Comparison of ENCODE assay signal across 8 mouse cellular contexts in genomic region chr6:113047016-113047746, GRCm38 (mm10). TPM values are rescaled to one million over a fixed set of nuclear protein-coding genes. Genes with fewer than 3 reads are reported as not detected.
A peak's percentile ranks its signal among the peaks of the same experiment; 100 is the strongest.
DNase-seq lines count a peak whose midpoint lies in the region; ATAC-seq and TF ChIP-seq lines count a peak whose summit lies in the region.

No protein-coding gene starts in this region.

- peak; percentile 29 to 71; a peak in 2 of 4 replicates for TF ChIP-seq POLR2A in MEL (IDR thresholded peaks at IDR 0.05; ENCODE audit: control insufficient read depth in 1 of 2, insufficient read depth in 1 of 2, low read depth in 1 of 2, low read length in 2 of 2, poor library complexity in 1 of 2)

- no peak for TF ChIP-seq CTCF in MEL (IDR thresholded peaks at IDR 0.05 in 2 of 3, conservative IDR thresholded peaks at IDR 0.05 in 1 of 3; ENCODE audit: control insufficient read depth in 1 of 3, insufficient read depth in 1 of 3, low read depth in 2 of 3, low read length in 3 of 3, poor library complexity in 1 of 3, severe bottlenecking in 1 of 3)

- peaks cover 6 to 14% of the 10 kb centered on the region in 2 experiments for H3K4me1 ChIP-seq in heart, embryonic 14.5 days (ENCODE audit: control insufficient read depth in 2 of 2, insufficient read depth in 2 of 2, low read length in 2 of 2)
- peaks cover 16 to 31% of the 10 kb centered on the region in 2 experiments for H3K4me1 ChIP-seq in MEL (ENCODE audit: control insufficient read depth in 1 of 2, insufficient read depth in 2 of 2, low read length in 2 of 2)
- H3K4me1 ChIP-seq in heart, embryonic 16.5 days (ENCODE audit: control insufficient read depth, insufficient read depth, low read length), result peaks cover 14% of the 10 kb centered on the region

- 56% methylated on average over 15 of the region's 15 CpGs for WGBS in heart, embryonic 14.5 days
- 45% methylated on average over 15 of the region's 15 CpGs for WGBS in heart, embryonic 16.5 days
- 15% methylated on average over 15 of the region's 15 CpGs for WGBS in macrophage (ENCODE audit: missing documents)

- peak overlapping the region; percentile 76 to 77; a peak in 3 of 4 replicates for H3K4me3 ChIP-seq in heart, embryonic 14.5 days (ENCODE audit: control insufficient read depth in 1 of 2, insufficient read depth in 1 of 2, low read depth in 1 of 2, low read length in 2 of 2)
- H3K4me3 ChIP-seq in MEL (ENCODE audit: control insufficient read depth in 1 of 2, insufficient read depth in 1 of 2, low read depth in 2 of 2, low read length in 2 of 2) (peak overlapping the region; percentile 73 to 77), macrophage (ENCODE audit: inconsistent target) (peak overlapping the region; percentile 93)
- H3K4me3 ChIP-seq in heart, embryonic 16.5 days (ENCODE audit: low read length), result peak overlapping the region; percentile 84

- no peaks in the 10 kb centered on the region for H3K9me3 ChIP-seq in heart, embryonic 14.5 days (ENCODE audit: control insufficient read depth, low read length)
- no peaks in the 10 kb centered on the region for H3K9me3 ChIP-seq in MEL (replicated peaks; ENCODE audit: insufficient read depth, low read length)
- no peaks in the 10 kb centered on the region for H3K9me3 ChIP-seq in heart, embryonic 16.5 days (replicated peaks; ENCODE audit: control insufficient read depth, low read length)

- TF ChIP-seq EP300 in MEL (IDR thresholded peaks at IDR 0.05; ENCODE audit: low read depth in 1 of 2, low read length in 2 of 2), result no peak

- peaks cover 32% of the 10 kb centered on the region for H3K36me3 ChIP-seq in heart, embryonic 14.5 days (ENCODE audit: control insufficient read depth, insufficient read depth, low read length)
- H3K36me3 ChIP-seq in MEL (ENCODE audit: control insufficient read depth in 1 of 2, insufficient read depth in 2 of 2, low read length in 2 of 2) (peaks cover 20 to 53% of the 10 kb centered on the region in 2 experiments), macrophage (ENCODE audit: inconsistent target) (peaks cover 23% of the 10 kb centered on the region; the same call in 1 of the 2 replicates)
- H3K36me3 ChIP-seq in heart, embryonic 16.5 days (ENCODE audit: control insufficient read depth, insufficient read depth), result peaks cover 19% of the 10 kb centered on the region

- H3K9ac ChIP-seq in heart, embryonic 14.5 days (ENCODE audit: low read length), result peak overlapping the region; percentile 87
- peak overlapping the region; percentile 85 for H3K9ac ChIP-seq in MEL (ENCODE audit: control insufficient read depth, low read depth, low read length, poor library complexity, severe bottlenecking)
- peak overlapping the region; percentile 88 for H3K9ac ChIP-seq in heart, embryonic 16.5 days (ENCODE audit: low read length)

- no peak for DNase-seq in heart, adult 8-10 months (ENCODE audit: low spot score)
- peak; percentile 73 for DNase-seq in MEL (ENCODE audit: low read depth, low spot score)
- no peak for DNase-seq in urinary bladder, adult 2 months (ENCODE audit: low spot score)
- no peak for DNase-seq in cerebellum, postnatal 36 days
- DNase-seq in urinary bladder, postnatal 14 days (ENCODE audit: low spot score), result no peak

- no peak for ATAC-seq in heart, embryonic 14.5 days (ENCODE audit: insufficient number of reproducible peaks, insufficient read depth, low FRiP score, low read depth)
- no peak for ATAC-seq in heart, embryonic 16.5 days (replicated peaks; ENCODE audit: extremely low read depth, insufficient read depth, low FRiP score)

- no peak for TF ChIP-seq RAD21 in MEL (IDR thresholded peaks at IDR 0.05; ENCODE audit: low read depth, low read length)

- H3K79me2 ChIP-seq in MEL (ENCODE audit: control insufficient read depth, insufficient read depth, low read length, poor library complexity) (peaks cover 40% of the 10 kb centered on the region), macrophage (ENCODE audit: inconsistent target) (peaks cover 18% of the 10 kb centered on the region)

- no peaks in the 10 kb centered on the region for H3K27me3 ChIP-seq in heart, embryonic 14.5 days (ENCODE audit: control insufficient read depth, insufficient read depth, low read length)
- no peaks in the 10 kb centered on the region for H3K27me3 ChIP-seq in MEL (ENCODE audit: control insufficient read depth in 1 of 2, insufficient read depth in 2 of 2, low read length in 2 of 2)
- no peaks in the 10 kb centered on the region for H3K27me3 ChIP-seq in heart, embryonic 16.5 days (ENCODE audit: control insufficient read depth, insufficient read depth, low read length)

- peak overlapping the region; percentile 29 to 95; a peak in 3 of 4 replicates for H3K27ac ChIP-seq in heart, embryonic 14.5 days (replicated peaks in 1 of 2; ENCODE audit: control insufficient read depth in 1 of 2, insufficient read depth in 1 of 2, low read depth in 2 of 2, low read length in 2 of 2)
- H3K27ac ChIP-seq in MEL (ENCODE audit: control insufficient read depth, low read depth, low read length) (peak overlapping the region; percentile 97), macrophage (peak overlapping the region; percentile 91)
- peak overlapping the region; percentile 50 for H3K27ac ChIP-seq in heart, embryonic 16.5 days (ENCODE audit: low read length)

- peak overlapping the region; percentile 94 for H3K4me2 ChIP-seq in heart, embryonic 14.5 days (ENCODE audit: low read length)
- H3K4me2 ChIP-seq in heart, embryonic 16.5 days (ENCODE audit: low read depth, low read length), result peak overlapping the region; percentile 72

TF ChIP-seq in MEL, 35 proteins besides CTCF, POLR2A, EP300 and RAD21:
- TF ChIP-seq ETS1 (IDR thresholded peaks at IDR 0.05; ENCODE audit: low read depth, low read length), result peak; percentile 12; the same call in 1 of the 2 replicates
- no peak for TF ChIP-seq TAL1 (IDR thresholded peaks at IDR 0.05; ENCODE audit: low read length)
- 0 out of 2 replicates have a peak, but pooled peaks have one; percentile 4 for TF ChIP-seq MYC (IDR thresholded peaks at IDR 0.05; ENCODE audit: low read depth, low read length)
- TF ChIP-seq TCF12 (IDR thresholded peaks at IDR 0.05; ENCODE audit: low read depth, low read length), result peak; percentile 13; the same call in 1 of the 2 replicates
- peak; percentile 20; the same call in 1 of the 2 replicates for TF ChIP-seq POLR2AphosphoS2 (IDR thresholded peaks at IDR 0.05; ENCODE audit: low read length)
- peak; percentile 61 for TF ChIP-seq TBP (IDR thresholded peaks at IDR 0.05; ENCODE audit: low read depth, low read length)
- TF ChIP-seq ELF1 (IDR thresholded peaks at IDR 0.05; ENCODE audit: low read depth, low read length), result no peak
- peak; percentile 15; the same call in 1 of the 2 replicates for TF ChIP-seq BHLHE40 (IDR thresholded peaks at IDR 0.05; ENCODE audit: borderline replicate concordance, low read depth, low read length)
- TF ChIP-seq UBTF (IDR thresholded peaks at IDR 0.05; ENCODE audit: borderline replicate concordance, insufficient read depth, low read depth, low read length), result no peak
- no peak for TF ChIP-seq ZKSCAN1 (IDR thresholded peaks at IDR 0.05; ENCODE audit: low read depth, low read length)
- TF ChIP-seq POLR2AphosphoS5 (IDR thresholded peaks at IDR 0.05; ENCODE audit: borderline replicate concordance, low read depth, low read length), result no peak
- no peak for TF ChIP-seq NRF1 (IDR thresholded peaks at IDR 0.05; ENCODE audit: insufficient read depth, low read depth, low read length, poor library complexity, severe bottlenecking)
- TF ChIP-seq MXI1 (IDR thresholded peaks at IDR 0.05; ENCODE audit: low read depth, low read length), result no peak
- no peak for TF ChIP-seq MAZ (IDR thresholded peaks at IDR 0.05; ENCODE audit: low read depth, low read length)
- no peak for TF ChIP-seq RCOR1 (IDR thresholded peaks at IDR 0.05; ENCODE audit: low read depth, low read length)
- peak; percentile 46; the same call in 1 of the 2 replicates for TF ChIP-seq NELFE (IDR thresholded peaks at IDR 0.05; ENCODE audit: low read depth, low read length)
- no peak for TF ChIP-seq MYB (IDR thresholded peaks at IDR 0.05; ENCODE audit: low read depth, low read length)

RNA-seq across cellular contexts. Expression of gene Thumpd3, which starts 1.2 kb away (rescaled TPM):
- polyA plus RNA-seq in heart, embryonic 14.5 days (2014; fragmentation: Nextera tagmentation; extraction: Ambion mirVana), result 30.9 and 31.1 TPM in 2 replicates
- total RNA-seq in heart, adult 8-10 months (2022), result 10 to 100 TPM; 20.1 to 24.8 (median 23.4) TPM
- total RNA-seq in MEL (2012; rRNA removed), result 89.1 and 95.7 TPM in 2 replicates
- 100 to 1,000 TPM in 1 of 2 experiments, 10 to 100 TPM in 1; 74.8 to 158 TPM for polyA plus RNA-seq in MEL (2012; ENCODE audit: insufficient read depth in 1 of 2, insufficient read length in 2 of 2, low read depth in 1 of 2, low replicate concordance in 2 of 2, missing spikeins in 1 of 2)
- polyA plus RNA-seq in heart, embryonic 16.5 days (2015; fragmentation: Nextera tagmentation; extraction: Ambion mirVana), result 38.3 and 43.4 TPM in 2 replicates
- 100 to 1,000 TPM in 7 of 26 experiments, 10 to 100 TPM in 19; 33.1 to 122 (median 72.7) TPM for total RNA-seq in macrophage (2018; cell fraction: chromatin; rRNA removed)
- 10 to 100 TPM; 20.9 to 50.2 (median 38.7) TPM for total RNA-seq in macrophage (2018; cell fraction: cytosol; rRNA removed)
- 100 to 1,000 TPM in 3 of 26 experiments, 10 to 100 TPM in 23; 27.5 to 104 (median 53.4) TPM for total RNA-seq in macrophage (2018; cell fraction: nucleus; rRNA removed)
- polyA plus RNA-seq in macrophage (2018), result 41.1 to 75.6 TPM (median 49.0 TPM) in 3 replicates
- 25.3 and 27.2 TPM in 2 replicates for polyA plus RNA-seq in urinary bladder, adult 2 months (2012; rRNA removed)

RNA-seq across cellular contexts. Expression of gene Setd5, which starts 30.0 kb away (rescaled TPM):
- 57.0 and 59.1 TPM in 2 replicates for polyA plus RNA-seq in heart, embryonic 14.5 days (2014; fragmentation: Nextera tagmentation; extraction: Ambion mirVana)
- 10 to 100 TPM; 31.2 to 34.4 (median 33.0) TPM for total RNA-seq in heart, adult 8-10 months (2022)
- total RNA-seq in MEL (2012; rRNA removed), result 43.5 and 50.4 TPM in 2 replicates
- polyA plus RNA-seq in MEL (2012; ENCODE audit: insufficient read depth in 1 of 2, insufficient read length in 2 of 2, low read depth in 1 of 2, low replicate concordance in 2 of 2, missing spikeins in 1 of 2), result 100 to 1,000 TPM in 1 of 2 experiments, 10 to 100 TPM in 1; 80.2 to 185 TPM
- 46.4 and 50.8 TPM in 2 replicates for polyA plus RNA-seq in heart, embryonic 16.5 days (2015; fragmentation: Nextera tagmentation; extraction: Ambion mirVana)
- total RNA-seq in macrophage (2018; cell fraction: chromatin; rRNA removed), result 100 to 1,000 TPM; 348 to 591 (median 473) TPM
- 10 to 100 TPM; 36.6 to 74.0 (median 48.2) TPM for total RNA-seq in macrophage (2018; cell fraction: cytosol; rRNA removed)
- total RNA-seq in macrophage (2018; cell fraction: nucleus; rRNA removed), result 100 to 1,000 TPM; 204 to 350 (median 274) TPM
- 27.9 to 33.4 TPM (median 30.4 TPM) in 3 replicates for polyA plus RNA-seq in macrophage (2018)
- 41.4 and 49.9 TPM in 2 replicates for polyA plus RNA-seq in urinary bladder, adult 2 months (2012; rRNA removed)
